In genomic region chr10:76326304-76327006, GRCm38 (mm10) we compare ENCODE assay signal across 8 mouse cellular contexts. TPM values are rescaled to one million over a fixed set of nuclear protein-coding genes. Genes with fewer than 3 reads are reported as not detected.
DNase-seq lines count a peak whose midpoint lies in the region; ATAC-seq and TF ChIP-seq lines count a peak whose summit lies in the region.

No protein-coding gene starts in this region.

- TF ChIP-seq CTCF in kidney, postnatal 0 days (IDR thresholded peaks at IDR 0.05; ENCODE audit: low read depth) = peak; percentile 70; the same call in 1 of the 2 replicates

- peak; percentile 42 to 83 for DNase-seq in adrenal gland, adult (ENCODE audit: inconsistent age in 2 of 2, low spot score in 1 of 2)
- no peak for DNase-seq in adrenal gland, postnatal 4 days (ENCODE audit: low spot score in 2 of 2)
- DNase-seq in left cerebral cortex, postnatal 14 days (ENCODE audit: low spot score in 2 of 2) = peak; percentile 45 to 57
- no peak for DNase-seq in left cerebral cortex, adult 8-10 months (ENCODE audit: low spot score in 2 of 2)
- peak; percentile 49 for DNase-seq in adrenal gland, adult 2 months
- DNase-seq in kidney, postnatal 0 days (ENCODE audit: low spot score) = peak; percentile 69
- DNase-seq in retina, embryonic 14.5 days (ENCODE audit: low spot score) = peak; percentile 63

- H3K36me3 ChIP-seq in kidney, postnatal 0 days (ENCODE audit: insufficient read depth, low read length) = no peaks in the 10 kb centered on the region
- H3K36me3 ChIP-seq in hindbrain, embryonic 13.5 days = peaks cover 9% of the 10 kb centered on the region; the same call in 1 of the 2 replicates

- no peaks in the 10 kb centered on the region for H3K9me3 ChIP-seq in kidney, postnatal 0 days (replicated peaks; ENCODE audit: low read length)
- no peaks in the 10 kb centered on the region for H3K9me3 ChIP-seq in hindbrain, embryonic 13.5 days

- no peak overlapping the region for H3K4me2 ChIP-seq in kidney, postnatal 0 days (ENCODE audit: low read length)
- H3K4me2 ChIP-seq in hindbrain, embryonic 13.5 days = no peak overlapping the region

- intact Hi-C loops in left cerebral cortex, postnatal 14 days (cut with DNase I) = no loop called here

- H3K4me3 ChIP-seq in kidney, postnatal 0 days (replicated peaks; ENCODE audit: low read depth, low read length) = no peak overlapping the region
- H3K4me3 ChIP-seq in hindbrain, embryonic 13.5 days = no peak overlapping the region

- ATAC-seq in kidney, postnatal 0 days (replicated peaks; ENCODE audit: low FRiP score, low read depth) = no peak
- no peak for ATAC-seq in hindbrain, embryonic 13.5 days (ENCODE audit: low FRiP score)

- no peak overlapping the region for H3K27ac ChIP-seq in kidney, postnatal 0 days
- H3K27ac ChIP-seq in hindbrain, embryonic 13.5 days = no peak overlapping the region

- no peaks in the 10 kb centered on the region for H3K27me3 ChIP-seq in kidney, postnatal 0 days (ENCODE audit: insufficient read depth, low read length)
- H3K27me3 ChIP-seq in hindbrain, embryonic 13.5 days = no peaks in the 10 kb centered on the region

- no peak overlapping the region for H3K9ac ChIP-seq in kidney, postnatal 0 days (ENCODE audit: low read depth, low read length)
- no peak overlapping the region for H3K9ac ChIP-seq in hindbrain, embryonic 13.5 days

- H3K4me1 ChIP-seq in kidney, postnatal 0 days (replicated peaks; ENCODE audit: insufficient read depth, low read length) = no peaks in the 10 kb centered on the region
- no peaks in the 10 kb centered on the region for H3K4me1 ChIP-seq in hindbrain, embryonic 13.5 days (replicated peaks)

- 67% methylated on average over 6 of the region's 6 CpGs for WGBS in kidney, postnatal 0 days
- WGBS in hindbrain, embryonic 13.5 days = 77% methylated on average over 6 of the region's 6 CpGs

RNA-seq across cellular contexts. Expression of gene Dip2a, which starts 18.6 kb away (rescaled TPM):
- 10 to 100 TPM; 39.8 to 42.4 TPM for total RNA-seq in adrenal gland, postnatal 4 days (2021)
- 10 to 100 TPM; 55.7 to 56.4 TPM for total RNA-seq in left cerebral cortex, postnatal 14 days (2021)
- 10 to 100 TPM; 62.9 to 72.8 (median 64.5) TPM for total RNA-seq in left cerebral cortex, adult 8-10 months (2022)
- total RNA-seq in adrenal gland, adult 2 months (2021) = 10 to 100 TPM; 19.2 to 23.8 TPM
- 16.7 and 17.3 TPM in 2 replicates for polyA plus RNA-seq in adrenal gland, adult 2 months (2012; rRNA removed)
- 7.6 and 8.2 TPM in 2 replicates for polyA plus RNA-seq in kidney, postnatal 0 days (2015; fragmentation: Nextera tagmentation; extraction: Ambion mirVana)
- 14.9 and 16.5 TPM in 2 replicates for polyA plus RNA-seq in hindbrain, embryonic 13.5 days (2015; fragmentation: Nextera tagmentation; extraction: Ambion mirVana)

Comparison
In these comparisons a context has a peak if more than half of its experiments do, and no peak if none do; other contexts are left out.
1. DNase-seq: peak in adrenal gland, adult (2 of 2), left cerebral cortex, postnatal 14 days (2 of 2), adrenal gland, adult 2 months (single experiment), kidney, postnatal 0 days (single experiment) and retina, embryonic 14.5 days (single experiment); none in adrenal gland, postnatal 4 days (0 of 2) and left cerebral cortex, adult 8-10 months (0 of 2).